Mouse (Mus musculus): ENCODE measurements around the gene Ccdc173. TPM values are rescaled to one million over a fixed set of nuclear protein-coding genes. Genes with fewer than 3 reads are reported as not detected.

Ccdc173 gene
- polyA plus RNA-seq (2015; fragmentation: Nextera tagmentation; extraction: Ambion mirVana): 2.4 and 2.6 TPM in 2 replicates

GRCm38 (mm10) chr2:69789429-69790069, at the start of gene Ccdc173, which contains the start of gene Phospho2:
TSS of gene Ccdc173 (minus strand) at chr2:69789575.
TSS of gene Phospho2 (plus strand) at chr2:69789623.
- Histone ChIP-seq H3K9me3 (replicated peaks) (no peaks in the 10 kb centered on the region), H3K27me3 (no peaks in the 10 kb centered on the region), H3K4me3 (replicated peaks) (peak within 1 kb of the TSS; percentile 67), H3K4me2 (peak within 1 kb of the TSS; percentile 85), H3K36me3 (peaks cover 19% of the 10 kb centered on the region), H3K27ac (peak within 1 kb of the TSS; percentile 88), H3K4me1 (peaks cover 6% of the 10 kb centered on the region), H3K9ac (peak within 1 kb of the TSS; percentile 55)
- ATAC-seq (replicated peaks; ENCODE audit: low FRiP score): peak; percentile 98
- 2% methylated on average over 48 of the region's 48 CpGs for WGBS

DNA sequence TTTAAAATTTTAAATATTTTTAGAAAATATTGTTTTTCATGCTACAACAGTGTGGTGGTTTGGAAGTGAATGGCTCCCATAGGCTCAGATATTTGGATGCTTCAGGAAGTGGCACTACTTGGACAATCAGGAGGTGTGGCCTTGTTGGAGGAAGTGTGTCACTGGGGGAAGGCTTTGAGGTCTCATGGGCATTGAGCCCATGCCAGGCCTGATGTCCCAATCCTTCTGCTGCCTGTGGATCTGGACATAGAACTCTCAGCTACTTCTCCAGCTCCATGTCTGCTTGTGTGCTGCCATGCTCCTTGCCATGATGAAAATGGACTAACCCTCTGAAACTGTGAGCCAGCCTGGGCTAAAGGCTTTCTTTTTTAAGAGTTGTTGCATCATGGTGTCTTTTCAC, 49.3 kb upstream of the Ccdc173 start:
- no peak for ATAC-seq (replicated peaks; ENCODE audit: low FRiP score)
- Histone ChIP-seq H3K9me3 (replicated peaks) (no peaks in the 10 kb centered on the region), H3K4me3 (replicated peaks) (no peak overlapping the region), H3K36me3 (peaks cover 32% of the 10 kb centered on the region), H3K4me1 (no peaks in the 10 kb centered on the region), H3K4me2 (no peak overlapping the region), H3K27ac (no peak overlapping the region), H3K27me3 (no peaks in the 10 kb centered on the region), H3K9ac (no peak overlapping the region)

GRCm38 (mm10) chr2:69837996-69838395, 48.6 kb upstream of the Ccdc173 start:
- no peak for ATAC-seq (replicated peaks; ENCODE audit: low FRiP score)
- Histone ChIP-seq H3K4me1 (no peaks in the 10 kb centered on the region), H3K36me3 (peaks cover 39% of the 10 kb centered on the region), H3K27ac (no peak overlapping the region), H3K27me3 (no peaks in the 10 kb centered on the region), H3K4me2 (no peak overlapping the region), H3K9me3 (replicated peaks) (no peaks in the 10 kb centered on the region), H3K9ac (no peak overlapping the region), H3K4me3 (replicated peaks) (no peak overlapping the region)
- WGBS: 53% methylated on average over 3 of the region's 3 CpGs

GRCm38 (mm10) chr2:69837244-69837967, 48.0 kb upstream of the Ccdc173 start:
- Histone ChIP-seq H3K4me3 (replicated peaks) (no peak overlapping the region), H3K27ac (no peak overlapping the region), H3K36me3 (peaks cover 45% of the 10 kb centered on the region), H3K27me3 (no peaks in the 10 kb centered on the region), H3K4me2 (no peak overlapping the region), H3K9ac (no peak overlapping the region), H3K4me1 (no peaks in the 10 kb centered on the region), H3K9me3 (replicated peaks) (no peaks in the 10 kb centered on the region)
- WGBS: 80% methylated on average over 7 of the region's 7 CpGs
- no peak for ATAC-seq (replicated peaks; ENCODE audit: low FRiP score)

DNA sequence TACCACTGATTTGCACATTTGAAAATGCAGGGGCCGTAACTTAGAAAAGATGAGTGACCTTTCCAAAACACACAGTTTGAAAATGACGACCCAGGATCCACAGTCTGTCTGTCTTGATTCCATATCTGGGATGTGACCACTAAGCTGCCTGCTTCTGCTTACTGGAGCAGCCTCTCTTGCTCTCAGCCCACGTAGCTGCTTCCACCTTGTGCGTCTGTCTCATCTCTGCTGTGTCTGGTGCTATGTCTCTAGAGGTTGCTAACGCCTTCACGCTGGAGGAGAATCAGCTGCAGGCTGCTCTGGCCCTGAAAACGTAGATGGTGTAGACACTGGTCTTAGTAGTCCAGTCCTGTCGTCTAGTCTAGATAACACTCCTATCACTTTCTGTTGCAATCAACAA, 40.7 kb upstream of the Ccdc173 start:
- Histone ChIP-seq H3K4me1 (peaks cover 9% of the 10 kb centered on the region; the same call in 1 of the 2 replicates), H3K27ac (no peak overlapping the region), H3K27me3 (no peaks in the 10 kb centered on the region), H3K9ac (no peak overlapping the region), H3K4me3 (replicated peaks) (no peak overlapping the region), H3K4me2 (no peak overlapping the region), H3K36me3 (peaks cover 77% of the 10 kb centered on the region), H3K9me3 (replicated peaks) (no peaks in the 10 kb centered on the region)
- WGBS: 91% methylated on average over 8 of the region's 8 CpGs
- no peak for ATAC-seq (replicated peaks; ENCODE audit: low FRiP score)

- ATAC-seq (replicated peaks; ENCODE audit: low FRiP score): no peak
- Histone ChIP-seq H3K4me3 (replicated peaks) (no peak overlapping the region), H3K36me3 (peaks cover 77% of the 10 kb centered on the region), H3K27ac (no peak overlapping the region), H3K9ac (no peak overlapping the region), H3K27me3 (no peaks in the 10 kb centered on the region), H3K9me3 (replicated peaks) (no peaks in the 10 kb centered on the region), H3K4me2 (no peak overlapping the region), H3K4me1 (peaks cover 10% of the 10 kb centered on the region; the same call in 1 of the 2 replicates)
- 99% methylated on average over 2 of the region's 2 CpGs for WGBS
Measured at GRCm38 (mm10) chr2:69829680-69830079, 40.3 kb upstream of the Ccdc173 start.

- Histone ChIP-seq H3K4me3 (replicated peaks) (no peak overlapping the region), H3K36me3 (peaks cover 66% of the 10 kb centered on the region), H3K27me3 (no peaks in the 10 kb centered on the region), H3K27ac (no peak overlapping the region), H3K4me1 (peaks cover 17% of the 10 kb centered on the region; the same call in 1 of the 2 replicates), H3K9ac (no peak overlapping the region), H3K4me2 (no peak overlapping the region), H3K9me3 (replicated peaks) (no peaks in the 10 kb centered on the region)
- ATAC-seq (replicated peaks; ENCODE audit: low FRiP score): no peak
- WGBS: 34% methylated on average over 7 of the region's 7 CpGs
Measured at GRCm38 (mm10) chr2:69828031-69828430, 38.7 kb upstream of the Ccdc173 start.

- Histone ChIP-seq H3K4me2 (no peak overlapping the region), H3K27ac (0 out of 2 replicates have a peak overlapping the region, but pooled peaks have one; percentile 45), H3K4me3 (replicated peaks) (no peak overlapping the region), H3K9ac (no peak overlapping the region), H3K9me3 (replicated peaks) (no peaks in the 10 kb centered on the region), H3K27me3 (no peaks in the 10 kb centered on the region), H3K36me3 (peaks cover 53% of the 10 kb centered on the region), H3K4me1 (peaks cover 20% of the 10 kb centered on the region)
- no peak for ATAC-seq (replicated peaks; ENCODE audit: low FRiP score)
- 40% methylated on average over 2 of the region's 2 CpGs for WGBS
Measured at GRCm38 (mm10) chr2:69826380-69826779, 37.0 kb upstream of the Ccdc173 start.

GRCm38 (mm10) chr2:69825898-69826297, 36.5 kb upstream of the Ccdc173 start:
- ATAC-seq (replicated peaks; ENCODE audit: low FRiP score): no peak
- H3K4me2 ChIP-seq: no peak overlapping the region
- H3K4me3 ChIP-seq (replicated peaks): no peak overlapping the region
- H3K9ac ChIP-seq: 0 out of 2 replicates have a peak overlapping the region, but pooled peaks have one; percentile 4
- 84% methylated on average over 10 of the region's 10 CpGs for WGBS
- 0 out of 2 replicates have a peak overlapping the region, but pooled peaks have one; percentile 45 for H3K27ac ChIP-seq
- no peaks in the 10 kb centered on the region for H3K27me3 ChIP-seq
- H3K36me3 ChIP-seq: peaks cover 48% of the 10 kb centered on the region
- H3K4me1 ChIP-seq: peaks cover 21% of the 10 kb centered on the region
- H3K9me3 ChIP-seq (replicated peaks): no peaks in the 10 kb centered on the region

DNA sequence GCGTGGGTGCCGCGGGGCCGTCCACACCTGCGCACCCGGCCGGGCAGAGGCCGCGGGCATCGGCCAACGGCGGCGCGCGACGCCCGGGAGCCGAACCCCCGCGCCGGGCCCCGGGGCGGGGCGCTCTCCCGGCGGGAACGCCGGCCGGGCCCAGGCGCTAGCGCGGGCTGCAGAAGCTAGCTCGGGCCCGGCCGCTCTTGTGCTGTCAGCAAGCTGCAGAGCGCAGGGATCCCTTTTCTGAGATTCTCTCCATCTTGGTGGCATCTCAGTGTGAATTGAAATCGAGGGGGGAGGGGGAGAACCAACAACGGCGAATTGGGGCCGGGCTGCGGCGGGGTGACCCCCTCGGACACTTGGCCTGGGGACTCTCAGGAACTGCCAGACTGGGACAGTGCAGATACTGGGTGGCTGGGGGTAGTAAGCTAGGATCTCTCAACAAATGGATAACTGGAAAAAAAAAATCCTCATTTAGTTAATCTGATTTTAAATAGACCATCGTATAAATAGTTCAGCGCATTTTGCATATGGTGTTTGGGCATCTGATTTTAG, 33.8 kb upstream of the Ccdc173 start:
- H3K4me1 ChIP-seq: peaks cover 23% of the 10 kb centered on the region
- peaks cover 23% of the 10 kb centered on the region; the same call in 1 of the 2 replicates for H3K36me3 ChIP-seq
- peak overlapping the region; percentile 94 for H3K9ac ChIP-seq
- H3K4me3 ChIP-seq (replicated peaks): peak overlapping the region; percentile 91
- ATAC-seq (replicated peaks; ENCODE audit: low FRiP score): peak; percentile 86
- 2% methylated on average over 45 of the region's 45 CpGs for WGBS
- H3K4me2 ChIP-seq: peak overlapping the region; percentile 90
- no peaks in the 10 kb centered on the region for H3K9me3 ChIP-seq (replicated peaks)
- no peaks in the 10 kb centered on the region for H3K27me3 ChIP-seq
- H3K27ac ChIP-seq: peak overlapping the region; percentile 97

DNA sequence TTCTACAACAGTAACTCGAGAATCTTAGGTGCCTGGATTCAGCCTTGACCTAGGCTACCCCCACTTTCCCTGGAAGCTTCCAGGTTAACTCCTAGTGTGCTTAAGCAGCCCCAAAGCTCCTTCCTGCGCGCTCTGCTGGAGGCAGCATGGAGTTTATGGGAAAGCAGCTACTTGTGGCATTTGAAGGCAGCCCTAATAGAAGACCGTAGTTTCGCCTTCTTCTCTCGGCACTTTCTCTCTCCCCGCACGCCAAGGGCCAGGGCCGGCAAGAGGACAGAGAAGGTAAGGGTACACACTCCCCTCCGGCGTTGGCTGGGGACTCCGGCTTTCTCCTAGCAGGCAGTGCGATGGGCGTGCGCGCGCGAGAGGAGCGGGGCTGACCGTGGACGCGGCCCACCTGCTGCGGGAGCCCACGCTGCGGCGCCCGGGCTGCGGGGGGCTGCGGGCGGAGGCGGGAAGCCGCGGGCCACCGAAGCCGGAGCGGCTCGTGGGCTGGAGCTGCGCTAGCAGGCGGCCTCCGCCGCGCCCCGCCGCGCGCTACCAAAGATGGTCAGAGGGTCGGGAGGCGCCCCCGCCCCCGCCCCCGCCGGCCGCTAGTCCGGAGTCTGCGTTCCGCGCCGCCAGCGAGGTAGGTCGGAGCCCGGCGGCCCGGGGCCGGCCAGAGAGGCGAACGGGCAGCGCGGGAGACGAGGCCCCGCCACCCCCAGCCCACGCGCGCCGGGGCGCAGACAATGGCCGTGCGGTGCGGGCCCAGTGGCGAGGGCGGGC, 33.2 kb upstream of the Ccdc173 start:
- Histone ChIP-seq H3K27me3 (no peaks in the 10 kb centered on the region), H3K9me3 (replicated peaks) (no peaks in the 10 kb centered on the region), H3K4me2 (peak overlapping the region; percentile 90), H3K36me3 (peaks cover 21% of the 10 kb centered on the region; the same call in 1 of the 2 replicates), H3K9ac (peak overlapping the region; percentile 94), H3K4me3 (replicated peaks) (peak overlapping the region; percentile 91), H3K4me1 (peaks cover 23% of the 10 kb centered on the region), H3K27ac (peak overlapping the region; percentile 97)
- under 1% methylated on average over 66 of the region's 80 CpGs for WGBS
- ATAC-seq (replicated peaks; ENCODE audit: low FRiP score): peak; percentile 86

Data from kidney, embryonic 15.5 days (tissue).